Mouse (Mus musculus): ENCODE measurements at regions not wholly inside any gene's neighbourhood (a gene's known extent, or its start where the extent isn't known, plus 50 kb on each side); places are given as distances from the start of the nearest gene placed in this dataset.

- TF ChIP-seq POLR2A (IDR thresholded peaks at IDR 0.05; ENCODE audit: low read depth, low read length) (no peak), CTCF (IDR thresholded peaks at IDR 0.05; ENCODE audit: extremely low read depth, insufficient read length, insufficient replicate concordance, low read depth, low read length) (no peak)
These were observed 127.4 kb downstream of the 4933412E24Rik start for GRCm38 (mm10) chr15:59888996-59889395.

Measured in small intestine, adult 2 months (tissue).